Mouse (Mus musculus) bone marrow, adult 2 months (tissue): ENCODE data around the gene Camkk2.

Experiments used
- CTCF ChIP-seq: fragments of 200-500 bp; IDR thresholded peaks from 2 replicates; pipeline ENCODE4 v1.5.1; 2011; ENCODE audit warnings: low read length, control low read depth; ENCODE audit not compliant: control insufficient read depth, insufficient read depth
- POLR2A ChIP-seq: fragments of 200-500 bp; IDR thresholded peaks from 2 replicates; pipeline ENCODE4 v1.6.1; 2011; ENCODE audit warnings: low read depth, mild to moderate bottlenecking, control low read depth, low read length, borderline replicate concordance; ENCODE audit not compliant: control insufficient read depth

DNA sequence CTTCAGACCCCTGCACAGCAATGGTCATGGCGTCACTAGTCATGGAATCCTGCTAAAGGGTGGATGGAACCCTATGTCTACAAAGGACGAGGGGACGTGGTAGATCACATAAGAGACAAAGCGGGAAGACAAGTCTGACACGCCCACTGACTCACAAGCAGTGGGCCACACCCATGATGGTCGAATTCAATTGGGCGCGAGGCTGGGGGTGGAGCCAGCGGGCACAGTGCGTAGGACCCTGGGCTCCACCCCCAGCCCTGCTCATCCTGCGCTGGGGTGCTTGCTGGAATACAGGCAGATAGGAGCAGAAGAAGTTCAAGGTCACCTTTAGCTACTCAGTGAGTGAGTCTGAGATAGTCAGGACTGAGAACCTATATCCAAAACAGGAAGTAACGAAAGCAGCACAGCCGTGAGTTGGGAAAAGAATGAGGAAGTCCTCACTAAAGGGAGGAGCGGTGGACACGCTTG lies 10.1 kb downstream of the Camkk2 start:
- TF ChIP-seq CTCF = no peak
- TF ChIP-seq POLR2A = no peak
